Mouse (Mus musculus) thymus, postnatal 14 days (tissue): ENCODE data around the gene Olfr676.
"Not testable (repeated sequence)": the region's sequence is repeated elsewhere in the genome, so short reads cannot be mapped to it uniquely, and the experiment has no call there.

Experiments
- DNase-seq: peaks from one replicate; pipeline ENCODE4 v3.0.0; 2021

Olfr676 gene

DNA sequence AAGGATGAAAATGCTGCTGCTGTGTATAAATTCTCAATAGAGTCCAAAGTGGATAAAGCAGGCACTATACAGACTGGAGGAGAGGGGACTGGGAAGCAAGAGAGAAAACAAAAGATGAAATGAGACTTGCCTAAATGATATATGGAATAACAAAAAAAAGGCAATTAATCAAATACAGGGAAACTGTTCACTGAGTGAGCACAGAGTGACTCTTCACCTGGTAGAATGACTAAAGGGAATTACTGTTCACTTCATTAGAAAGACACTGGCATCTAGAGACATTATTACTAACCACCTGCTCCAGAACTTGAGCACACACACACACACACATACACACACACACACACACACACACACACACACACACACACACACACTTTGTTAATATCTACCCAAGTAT is at the start of gene Olfr676:
TSS of gene Olfr676 (plus strand) at position 301 of the 400 bp plus-strand sequence.
- no peak for DNase-seq

DNA sequence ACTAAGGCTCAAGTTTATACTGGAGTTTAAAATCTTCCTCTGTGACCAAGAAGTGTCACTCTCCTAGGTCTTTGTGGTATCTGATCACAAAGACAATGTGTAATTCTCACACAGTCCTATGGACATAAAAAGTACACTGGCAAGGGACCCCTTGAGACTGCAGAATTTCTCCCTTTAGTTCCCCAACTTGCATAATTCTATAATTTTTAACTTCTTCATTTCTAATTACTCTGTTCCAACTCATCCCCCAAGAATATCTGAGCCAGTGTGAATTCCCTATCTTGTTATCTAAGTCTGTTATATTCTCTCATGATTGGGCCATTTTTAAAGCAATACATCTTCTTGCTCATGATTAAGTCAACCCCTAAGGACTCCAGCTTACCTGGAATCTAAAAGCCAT is 30.6 kb upstream of the Olfr676 start, which contains the start of gene Olfr672:
TSS of gene Olfr672 (minus strand) at position 101 of the 400 bp plus-strand sequence.
- DNase-seq = no peak

DNA sequence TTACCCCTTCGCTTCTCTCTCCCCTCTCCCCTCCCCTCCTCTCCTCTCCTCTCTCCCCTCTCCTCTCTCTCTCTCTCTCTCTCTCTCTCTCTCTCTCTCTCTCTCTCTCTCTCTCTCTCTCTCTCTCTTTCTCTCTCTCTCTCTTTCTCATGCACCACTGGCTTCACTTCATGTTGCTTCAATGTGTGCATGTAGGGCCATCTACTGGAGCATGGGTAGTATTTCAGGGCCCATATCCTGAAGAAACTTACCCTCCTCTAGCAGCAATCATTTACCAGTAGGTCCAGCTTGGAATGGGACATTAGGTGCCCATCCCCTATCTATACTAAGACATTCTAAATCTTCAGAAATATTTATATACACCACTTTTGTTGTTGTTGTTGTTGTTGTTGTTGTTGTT is 10.0 kb upstream of the Olfr676 start:
- no peak for DNase-seq

DNA sequence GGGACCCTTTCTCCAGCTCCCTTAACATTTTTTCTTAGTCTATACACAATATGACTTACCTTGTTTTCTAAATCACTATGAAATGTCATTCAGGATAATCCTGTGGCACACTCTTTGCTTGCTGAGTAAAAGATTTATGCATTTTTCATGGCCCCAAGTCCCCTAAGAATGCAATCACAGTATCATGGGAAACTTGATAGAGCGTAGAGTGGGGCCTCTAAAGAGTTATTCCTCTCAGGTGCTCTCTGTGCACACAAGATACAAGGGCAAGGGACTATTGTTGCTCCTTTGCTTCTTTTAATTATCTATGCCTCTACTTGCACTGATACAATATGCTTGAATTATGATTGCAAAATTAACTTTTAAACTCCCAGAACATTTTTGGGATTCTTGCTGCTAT is 4.1 kb upstream of the Olfr676 start, which contains the start of gene Olfr675:
TSS of gene Olfr675 (minus strand) at position 101 of the 400 bp plus-strand sequence.
- DNase-seq = no peak

DNA sequence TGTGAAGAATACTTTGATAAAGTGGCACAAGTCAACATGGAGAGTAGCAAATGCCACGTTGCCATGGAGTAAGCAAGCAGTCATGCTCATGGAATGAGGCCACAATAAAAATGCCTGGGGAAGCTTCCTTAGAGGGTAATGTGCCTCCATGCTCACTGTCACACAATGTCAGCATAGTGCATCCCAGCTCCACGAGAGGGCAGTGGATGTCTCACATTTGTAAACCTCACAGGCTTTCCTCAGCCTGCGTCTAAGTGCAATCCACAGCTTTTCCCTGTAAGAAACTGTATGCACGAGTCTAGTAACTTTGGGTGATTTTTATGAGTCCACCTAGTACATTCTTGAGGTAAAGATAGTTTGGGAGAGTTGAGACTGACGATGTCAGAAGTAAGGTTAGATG is 1.3 kb downstream of the Olfr676 start:
- not testable (repeated sequence) for DNase-seq

DNA sequence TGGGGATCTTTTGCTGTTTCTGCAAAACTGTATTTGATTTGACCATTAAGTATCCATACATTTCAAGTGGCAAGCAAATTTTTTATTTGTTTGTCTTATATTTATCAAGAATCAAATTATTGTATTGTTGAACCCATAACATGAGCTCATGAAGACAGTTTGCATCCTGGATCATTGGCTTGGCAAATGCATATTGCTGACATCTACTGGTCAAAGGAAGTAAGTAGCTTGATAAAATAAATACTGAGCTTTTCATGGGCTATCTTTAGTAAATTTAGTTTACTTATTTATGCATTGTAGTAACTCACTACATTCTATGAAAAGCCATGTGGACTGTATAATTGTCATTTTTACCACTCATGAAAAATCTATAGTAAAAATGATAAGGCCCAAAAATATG is 26.5 kb downstream of the Olfr676 start:
- no peak for DNase-seq

DNA sequence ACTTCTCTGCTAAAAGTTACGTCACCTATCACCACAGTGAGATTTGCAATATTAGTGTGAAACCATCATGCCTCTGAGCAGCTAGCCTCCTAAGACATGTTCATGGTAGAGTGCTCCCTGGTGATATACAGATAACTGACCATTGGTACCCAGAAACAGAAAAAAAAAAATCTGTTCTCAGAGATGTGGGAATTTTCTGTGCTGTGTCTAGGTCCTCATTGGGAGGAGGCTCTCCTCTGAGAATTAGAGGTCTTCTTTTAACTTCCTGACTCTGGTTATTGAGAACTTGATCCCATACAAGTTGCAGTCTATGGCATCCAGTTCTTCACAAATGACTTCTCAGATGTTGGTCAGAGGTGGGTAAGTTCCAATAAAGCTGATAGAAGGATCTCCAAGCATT is 31.7 kb downstream of the Olfr676 start, which contains the start of gene Olfr678:
TSS of gene Olfr678 (plus strand) at position 301 of the 400 bp plus-strand sequence.
- no peak for DNase-seq

DNA sequence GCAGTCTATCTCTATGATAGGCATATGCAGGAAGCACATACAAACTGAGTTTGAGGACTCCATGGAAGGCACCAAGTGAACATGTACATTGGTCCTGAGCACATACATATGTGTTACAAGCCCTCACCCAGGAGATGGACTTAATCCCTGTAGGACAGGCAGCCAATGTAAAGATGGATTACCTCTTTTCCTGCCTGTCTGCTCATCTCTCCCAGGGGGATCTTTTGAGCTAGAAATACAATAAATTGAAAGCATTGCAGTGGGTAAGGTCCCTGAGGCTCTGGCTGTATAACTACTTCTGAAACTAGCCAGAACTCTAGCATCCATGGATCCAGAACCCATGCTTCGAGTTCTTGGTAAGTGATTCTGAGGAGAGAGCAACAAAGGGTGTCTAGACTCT is 48.4 kb downstream of the Olfr676 start, which contains the start of gene Olfr679:
TSS of gene Olfr679 (plus strand) at position 301 of the 400 bp plus-strand sequence.
- no peak for DNase-seq
